Mouse (Mus musculus): ENCODE measurements at regions not wholly inside any gene's neighbourhood (a gene's known extent, or its start where the extent isn't known, plus 50 kb on each side); places are given as distances from the start of the nearest gene placed in this dataset.
A peak's percentile ranks its signal among the peaks of the same experiment; 100 is the strongest.

DNA sequence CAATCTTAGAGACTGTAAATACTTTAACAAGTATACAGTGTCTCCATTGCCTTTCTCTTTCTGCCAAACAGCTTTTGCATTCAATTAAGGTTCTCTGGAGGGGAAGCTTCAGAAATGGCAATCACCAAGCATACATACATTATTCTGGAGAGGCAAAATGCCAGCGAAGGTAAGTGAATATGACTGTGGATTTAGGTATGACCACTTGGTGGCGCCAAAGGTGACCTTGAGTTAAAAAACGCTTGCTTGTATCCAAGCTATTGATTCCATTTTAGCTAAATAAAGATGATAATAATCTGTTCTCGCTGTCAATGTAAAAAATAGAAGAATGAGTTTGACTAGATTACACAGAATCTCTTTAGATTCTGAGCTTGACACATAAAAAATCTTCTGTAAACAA is 117.7 kb downstream of the Vmn2r79 start:
- Histone ChIP-seq H3K9me3 (replicated peaks; ENCODE audit: control insufficient read depth, insufficient read depth, low read length, poor library complexity, severe bottlenecking) (no peaks in the 10 kb centered on the region), H3K4me3 (ENCODE audit: low read depth, low read length) (no peak overlapping the region), H3K9ac (ENCODE audit: low read depth, poor library complexity, severe bottlenecking) (no peak overlapping the region), H3K4me1 (ENCODE audit: control insufficient read depth, insufficient read depth, low read length) (no peaks in the 10 kb centered on the region), H3K27me3 (ENCODE audit: control insufficient read depth, insufficient read depth, low read length, poor library complexity, severe bottlenecking) (no peaks in the 10 kb centered on the region), H3K36me3 (ENCODE audit: control insufficient read depth, insufficient read depth, low read length, poor library complexity, severe bottlenecking) (no peaks in the 10 kb centered on the region), H3K27ac (ENCODE audit: insufficient read depth, low read length) (no peak overlapping the region)
- TF ChIP-seq POLR2A (IDR thresholded peaks at IDR 0.05; ENCODE audit: insufficient read depth, low read length) (no peak), CTCF (IDR thresholded peaks at IDR 0.05; ENCODE audit: low read depth, low read length) (peak; percentile 5)

DNA sequence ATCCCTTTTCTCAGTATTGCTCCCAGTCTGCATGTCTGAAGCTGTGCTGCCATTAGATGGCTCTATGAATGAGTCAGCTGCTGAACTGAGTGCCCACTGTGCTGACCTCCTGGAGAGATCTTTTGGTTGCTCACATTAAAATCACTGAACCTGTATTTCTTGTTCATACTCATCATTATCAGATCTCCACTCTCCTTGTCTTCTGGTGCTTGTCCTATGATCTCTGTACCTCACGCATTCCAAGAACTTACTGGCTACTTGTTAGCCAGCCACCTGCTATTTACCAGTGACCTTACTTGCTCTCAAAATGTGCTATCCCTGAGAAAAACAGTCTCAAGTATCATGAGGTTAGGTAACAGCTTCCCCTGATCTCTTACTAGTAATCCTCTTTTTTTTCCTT is 123.4 kb upstream of the Nox4 start:
- Histone ChIP-seq H3K9ac (ENCODE audit: low read depth, poor library complexity, severe bottlenecking) (no peak overlapping the region), H3K9me3 (replicated peaks; ENCODE audit: control insufficient read depth, insufficient read depth, low read length, poor library complexity, severe bottlenecking) (no peaks in the 10 kb centered on the region), H3K36me3 (ENCODE audit: control insufficient read depth, insufficient read depth, low read length, poor library complexity, severe bottlenecking) (no peaks in the 10 kb centered on the region), H3K27me3 (ENCODE audit: control insufficient read depth, insufficient read depth, low read length, poor library complexity, severe bottlenecking) (no peaks in the 10 kb centered on the region), H3K27ac (ENCODE audit: insufficient read depth, low read length) (no peak overlapping the region), H3K4me3 (ENCODE audit: low read depth, low read length) (no peak overlapping the region), H3K4me1 (ENCODE audit: control insufficient read depth, insufficient read depth, low read length) (no peaks in the 10 kb centered on the region)
- TF ChIP-seq EP300 (IDR thresholded peaks at IDR 0.05; ENCODE audit: insufficient read depth, low read depth, low read length) (no peak), POLR2A (IDR thresholded peaks at IDR 0.05; ENCODE audit: insufficient read depth, low read length) (no peak), CTCF (IDR thresholded peaks at IDR 0.05; ENCODE audit: low read depth, low read length) (no peak)

DNA sequence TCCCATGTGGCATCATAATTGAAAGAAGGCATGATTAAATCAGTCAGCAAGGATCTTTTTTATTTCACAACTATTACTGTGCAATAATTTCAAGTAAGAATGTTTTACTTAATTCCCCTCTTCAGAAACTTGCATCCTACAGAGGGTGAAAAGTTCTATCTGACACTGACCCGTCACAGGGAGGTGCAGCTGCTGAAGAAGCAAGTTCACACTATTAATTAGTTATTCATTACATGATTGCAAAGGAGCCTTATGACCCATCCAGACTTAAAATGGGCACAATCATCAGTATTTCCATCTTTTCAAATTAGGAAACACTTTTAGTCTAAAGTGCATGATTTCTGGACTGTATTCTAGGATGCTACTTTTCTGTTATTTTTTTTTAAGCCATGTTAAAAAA is 100.0 kb upstream of the Nox4 start:
- Histone ChIP-seq H3K27ac (ENCODE audit: insufficient read depth, low read length) (no peak overlapping the region), H3K36me3 (ENCODE audit: control insufficient read depth, insufficient read depth, low read length, poor library complexity, severe bottlenecking) (no peaks in the 10 kb centered on the region), H3K9ac (ENCODE audit: low read depth, poor library complexity, severe bottlenecking) (no peak overlapping the region), H3K4me1 (ENCODE audit: control insufficient read depth, insufficient read depth, low read length) (no peaks in the 10 kb centered on the region), H3K4me3 (ENCODE audit: low read depth, low read length) (no peak overlapping the region), H3K27me3 (ENCODE audit: control insufficient read depth, insufficient read depth, low read length, poor library complexity, severe bottlenecking) (no peaks in the 10 kb centered on the region), H3K9me3 (replicated peaks; ENCODE audit: control insufficient read depth, insufficient read depth, low read length, poor library complexity, severe bottlenecking) (no peaks in the 10 kb centered on the region)
- TF ChIP-seq CTCF (IDR thresholded peaks at IDR 0.05; ENCODE audit: low read depth, low read length) = no peak
- TF ChIP-seq EP300 (IDR thresholded peaks at IDR 0.05; ENCODE audit: insufficient read depth, low read depth, low read length) = no peak
- TF ChIP-seq POLR2A (IDR thresholded peaks at IDR 0.05; ENCODE audit: insufficient read depth, low read length) = no peak

DNA sequence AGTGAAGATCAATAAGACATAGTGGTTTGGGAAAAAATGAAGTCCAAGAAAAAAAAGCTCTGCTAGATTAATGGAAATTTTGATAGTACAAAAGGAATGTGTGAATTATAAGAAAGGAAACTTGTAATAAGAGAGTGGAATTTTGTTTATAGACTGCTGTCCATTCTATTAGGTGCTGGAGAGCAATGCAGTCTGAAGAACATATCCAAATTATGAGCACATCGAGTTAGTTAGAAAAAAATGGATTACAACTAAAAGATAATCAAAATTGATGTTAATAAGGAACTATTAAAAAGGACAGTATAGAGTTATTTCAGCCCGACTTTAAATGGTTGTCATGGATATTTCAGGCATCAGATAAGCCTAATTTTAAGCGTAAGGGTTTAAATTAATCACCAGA is 98.2 kb upstream of the Nox4 start:
- no peaks in the 10 kb centered on the region for H3K9me3 ChIP-seq (replicated peaks; ENCODE audit: control insufficient read depth, insufficient read depth, low read length, poor library complexity, severe bottlenecking)
- no peaks in the 10 kb centered on the region for H3K27me3 ChIP-seq (ENCODE audit: control insufficient read depth, insufficient read depth, low read length, poor library complexity, severe bottlenecking)
- H3K27ac ChIP-seq (ENCODE audit: insufficient read depth, low read length) = no peak overlapping the region
- no peak overlapping the region for H3K4me3 ChIP-seq (ENCODE audit: low read depth, low read length)
- H3K36me3 ChIP-seq (ENCODE audit: control insufficient read depth, insufficient read depth, low read length, poor library complexity, severe bottlenecking) = no peaks in the 10 kb centered on the region
- TF ChIP-seq POLR2A (IDR thresholded peaks at IDR 0.05; ENCODE audit: insufficient read depth, low read length) = no peak
- no peak for TF ChIP-seq EP300 (IDR thresholded peaks at IDR 0.05; ENCODE audit: insufficient read depth, low read depth, low read length)
- TF ChIP-seq CTCF (IDR thresholded peaks at IDR 0.05; ENCODE audit: low read depth, low read length) = no peak
- no peaks in the 10 kb centered on the region for H3K4me1 ChIP-seq (ENCODE audit: control insufficient read depth, insufficient read depth, low read length)
- H3K9ac ChIP-seq (ENCODE audit: low read depth, poor library complexity, severe bottlenecking) = no peak overlapping the region

DNA sequence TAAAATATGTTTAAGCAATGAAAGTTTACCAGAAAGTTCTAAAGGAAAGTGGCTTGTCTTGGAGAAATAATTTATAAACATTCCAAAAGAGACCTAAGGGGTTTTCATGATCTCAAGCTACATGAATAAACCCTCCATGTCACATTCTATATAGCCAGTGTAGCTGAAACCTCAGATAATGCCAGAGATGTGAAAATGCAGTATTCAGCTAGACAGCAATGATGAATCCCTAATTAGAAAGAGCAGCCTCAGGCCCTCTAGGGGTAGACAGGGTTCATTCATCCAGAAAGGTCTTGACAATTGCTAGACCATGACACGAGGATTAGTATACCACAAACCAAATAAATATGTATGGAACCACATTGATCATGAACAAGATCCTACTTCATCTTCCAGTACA is 97.2 kb upstream of the Nox4 start:
- H3K4me1 ChIP-seq (ENCODE audit: control insufficient read depth, insufficient read depth, low read length) = no peaks in the 10 kb centered on the region
- no peak overlapping the region for H3K4me3 ChIP-seq (ENCODE audit: low read depth, low read length)
- no peak overlapping the region for H3K27ac ChIP-seq (ENCODE audit: insufficient read depth, low read length)
- H3K9ac ChIP-seq (ENCODE audit: low read depth, poor library complexity, severe bottlenecking) = no peak overlapping the region
- no peaks in the 10 kb centered on the region for H3K36me3 ChIP-seq (ENCODE audit: control insufficient read depth, insufficient read depth, low read length, poor library complexity, severe bottlenecking)
- no peaks in the 10 kb centered on the region for H3K27me3 ChIP-seq (ENCODE audit: control insufficient read depth, insufficient read depth, low read length, poor library complexity, severe bottlenecking)
- no peak for TF ChIP-seq POLR2A (IDR thresholded peaks at IDR 0.05; ENCODE audit: insufficient read depth, low read length)
- no peaks in the 10 kb centered on the region for H3K9me3 ChIP-seq (replicated peaks; ENCODE audit: control insufficient read depth, insufficient read depth, low read length, poor library complexity, severe bottlenecking)

DNA sequence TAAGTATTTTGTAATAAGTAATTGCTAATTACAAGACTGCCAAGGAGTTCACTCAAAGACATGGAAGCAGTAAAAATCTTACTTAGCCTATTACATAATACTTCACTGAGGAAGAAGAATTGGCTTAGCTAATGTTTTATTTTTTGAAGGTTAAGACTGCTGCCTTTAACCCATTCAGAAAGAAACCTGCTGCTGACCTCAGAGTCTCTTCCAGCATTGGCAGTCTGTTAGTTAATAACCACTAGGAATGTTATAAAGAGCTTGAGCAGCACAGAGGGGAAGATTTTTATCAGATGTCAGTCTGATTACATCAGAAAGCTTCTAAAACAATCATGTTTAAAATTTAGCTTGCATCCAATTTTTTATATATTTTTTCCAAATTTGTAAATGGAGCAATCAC is 94.9 kb upstream of the Nox4 start:
- Histone ChIP-seq H3K9me3 (replicated peaks; ENCODE audit: control insufficient read depth, insufficient read depth, low read length, poor library complexity, severe bottlenecking) (no peaks in the 10 kb centered on the region), H3K4me3 (ENCODE audit: low read depth, low read length) (no peak overlapping the region), H3K27ac (ENCODE audit: insufficient read depth, low read length) (no peak overlapping the region), H3K36me3 (ENCODE audit: control insufficient read depth, insufficient read depth, low read length, poor library complexity, severe bottlenecking) (no peaks in the 10 kb centered on the region), H3K27me3 (ENCODE audit: control insufficient read depth, insufficient read depth, low read length, poor library complexity, severe bottlenecking) (no peaks in the 10 kb centered on the region), H3K9ac (ENCODE audit: low read depth, poor library complexity, severe bottlenecking) (no peak overlapping the region), H3K4me1 (ENCODE audit: control insufficient read depth, insufficient read depth, low read length) (no peaks in the 10 kb centered on the region)
- TF ChIP-seq CTCF (IDR thresholded peaks at IDR 0.05; ENCODE audit: low read depth, low read length) (no peak), POLR2A (IDR thresholded peaks at IDR 0.05; ENCODE audit: insufficient read depth, low read length) (no peak), EP300 (IDR thresholded peaks at IDR 0.05; ENCODE audit: insufficient read depth, low read depth, low read length) (no peak)

Measured in ES-Bruce4 (cell line).